Mouse (Mus musculus): ENCODE data around the gene Lsamp. TPM values are rescaled to one million over a fixed set of nuclear protein-coding genes. Genes with fewer than 3 reads are reported as not detected.

The Lsamp gene
- total and polyA plus RNA-seq, 2 experiments from 2014 or later: 116 to 210 TPM

- no peaks in the 10 kb centered on the region for H3K27me3 ChIP-seq (ENCODE audit: insufficient read depth, low read length)
- DNase-seq (ENCODE audit: low spot score) (peak; percentile 61), ATAC-seq (ENCODE audit: low FRiP score) (no peak)
- H3K4me1 ChIP-seq (ENCODE audit: insufficient read depth, low read length): no peaks in the 10 kb centered on the region
- peak; percentile 76 for TF ChIP-seq CTCF (IDR thresholded peaks at IDR 0.05)
- no peak overlapping the region for H3K4me2 ChIP-seq (ENCODE audit: low read depth, low read length, poor library complexity, severe bottlenecking)
- 46% methylated on average over 4 of the region's 4 CpGs for WGBS
- H3K9ac ChIP-seq (replicated peaks; ENCODE audit: low read length, poor library complexity, severe bottlenecking): no peak overlapping the region
- H3K9me3 ChIP-seq (ENCODE audit: low read length): no peaks in the 10 kb centered on the region
- H3K4me3 ChIP-seq (ENCODE audit: low read depth, low read length): no peak overlapping the region
- H3K27ac ChIP-seq (ENCODE audit: low read depth, low read length): no peak overlapping the region
- H3K36me3 ChIP-seq (ENCODE audit: insufficient read depth, low read length): no peaks in the 10 kb centered on the region
Observed at GRCm38 (mm10) chr16:41131053-41131452, 1146.9 kb downstream of the Lsamp start.

GRCm38 (mm10) chr16:41172839-41173238, 1188.7 kb downstream of the Lsamp start:
- no peak for ATAC-seq (ENCODE audit: low FRiP score)
- 56% methylated on average over 1 of the region's 1 CpGs for WGBS

GRCm38 (mm10) chr16:41179557-41179956, 1195.4 kb downstream of the Lsamp start:
- Histone ChIP-seq H3K4me2 (ENCODE audit: low read depth, low read length, poor library complexity, severe bottlenecking) (no peak overlapping the region), H3K9me3 (ENCODE audit: low read length) (no peaks in the 10 kb centered on the region), H3K27me3 (ENCODE audit: insufficient read depth, low read length) (no peaks in the 10 kb centered on the region), H3K4me1 (ENCODE audit: insufficient read depth, low read length) (no peaks in the 10 kb centered on the region), H3K4me3 (ENCODE audit: low read depth, low read length) (no peak overlapping the region), H3K27ac (ENCODE audit: low read depth, low read length) (no peak overlapping the region), H3K9ac (replicated peaks; ENCODE audit: low read length, poor library complexity, severe bottlenecking) (no peak overlapping the region), H3K36me3 (ENCODE audit: insufficient read depth, low read length) (no peaks in the 10 kb centered on the region)
- WGBS: 64% methylated on average over 3 of the region's 3 CpGs
- DNase-seq (ENCODE audit: low spot score) (no peak), ATAC-seq (ENCODE audit: low FRiP score) (no peak)
- no peak for TF ChIP-seq CTCF (IDR thresholded peaks at IDR 0.05)

More at GRCm38 (mm10) chr16:41172839-41173238, 1188.7 kb downstream of the Lsamp start:
- H3K27me3 ChIP-seq (ENCODE audit: insufficient read depth, low read length): no peaks in the 10 kb centered on the region
- peak; percentile 2 for DNase-seq (ENCODE audit: low spot score)
- H3K9ac ChIP-seq (replicated peaks; ENCODE audit: low read length, poor library complexity, severe bottlenecking): no peak overlapping the region
- TF ChIP-seq CTCF (IDR thresholded peaks at IDR 0.05): no peak
- H3K4me3 ChIP-seq (ENCODE audit: low read depth, low read length): no peak overlapping the region
- H3K4me2 ChIP-seq (ENCODE audit: low read depth, low read length, poor library complexity, severe bottlenecking): no peak overlapping the region
- no peak overlapping the region for H3K27ac ChIP-seq (ENCODE audit: low read depth, low read length)
- H3K36me3 ChIP-seq (ENCODE audit: insufficient read depth, low read length): no peaks in the 10 kb centered on the region
- H3K4me1 ChIP-seq (ENCODE audit: insufficient read depth, low read length): no peaks in the 10 kb centered on the region
- H3K9me3 ChIP-seq (ENCODE audit: low read length): no peaks in the 10 kb centered on the region

- no peak overlapping the region for H3K27ac ChIP-seq (ENCODE audit: low read depth, low read length)
- ATAC-seq (ENCODE audit: low FRiP score) (no peak), DNase-seq (ENCODE audit: low spot score) (peak; percentile 14)
- no peak overlapping the region for H3K4me2 ChIP-seq (ENCODE audit: low read depth, low read length, poor library complexity, severe bottlenecking)
- no peaks in the 10 kb centered on the region for H3K27me3 ChIP-seq (ENCODE audit: insufficient read depth, low read length)
- H3K4me1 ChIP-seq (ENCODE audit: insufficient read depth, low read length): no peaks in the 10 kb centered on the region
- H3K9me3 ChIP-seq (ENCODE audit: low read length): no peaks in the 10 kb centered on the region
- H3K4me3 ChIP-seq (ENCODE audit: low read depth, low read length): no peak overlapping the region
- no peak for TF ChIP-seq CTCF (IDR thresholded peaks at IDR 0.05)
- no peak overlapping the region for H3K9ac ChIP-seq (replicated peaks; ENCODE audit: low read length, poor library complexity, severe bottlenecking)
- 31% methylated on average over 3 of the region's 3 CpGs for WGBS
- no peaks in the 10 kb centered on the region for H3K36me3 ChIP-seq (ENCODE audit: insufficient read depth, low read length)
Observed at GRCm38 (mm10) chr16:41180867-41181266, 1196.7 kb downstream of the Lsamp start.

- Histone ChIP-seq H3K4me3 (ENCODE audit: low read depth, low read length) (no peak overlapping the region), H3K27ac (ENCODE audit: low read depth, low read length) (no peak overlapping the region), H3K4me1 (ENCODE audit: insufficient read depth, low read length) (no peaks in the 10 kb centered on the region), H3K36me3 (ENCODE audit: insufficient read depth, low read length) (no peaks in the 10 kb centered on the region), H3K27me3 (ENCODE audit: insufficient read depth, low read length) (no peaks in the 10 kb centered on the region), H3K9me3 (ENCODE audit: low read length) (no peaks in the 10 kb centered on the region), H3K9ac (replicated peaks; ENCODE audit: low read length, poor library complexity, severe bottlenecking) (no peak overlapping the region), H3K4me2 (ENCODE audit: low read depth, low read length, poor library complexity, severe bottlenecking) (no peak overlapping the region)
- ATAC-seq (ENCODE audit: low FRiP score): no peak
- no peak for DNase-seq (ENCODE audit: low spot score)
- TF ChIP-seq CTCF (IDR thresholded peaks at IDR 0.05): no peak
- 96% methylated on average over 5 of the region's 5 CpGs for WGBS
Observed at GRCm38 (mm10) chr16:41210055-41210454, 1225.9 kb downstream of the Lsamp start.

- H3K27ac ChIP-seq (ENCODE audit: low read depth, low read length): no peak overlapping the region
- no peak for DNase-seq (ENCODE audit: low spot score)
- no peaks in the 10 kb centered on the region for H3K36me3 ChIP-seq (ENCODE audit: insufficient read depth, low read length)
- no peaks in the 10 kb centered on the region for H3K9me3 ChIP-seq (ENCODE audit: low read length)
- no peaks in the 10 kb centered on the region for H3K27me3 ChIP-seq (ENCODE audit: insufficient read depth, low read length)
- H3K4me3 ChIP-seq (ENCODE audit: low read depth, low read length): no peak overlapping the region
- no peaks in the 10 kb centered on the region for H3K4me1 ChIP-seq (ENCODE audit: insufficient read depth, low read length)
- no peak for TF ChIP-seq CTCF (IDR thresholded peaks at IDR 0.05)
- no peak overlapping the region for H3K4me2 ChIP-seq (ENCODE audit: low read depth, low read length, poor library complexity, severe bottlenecking)
- H3K9ac ChIP-seq (replicated peaks; ENCODE audit: low read length, poor library complexity, severe bottlenecking): no peak overlapping the region
- no peak for ATAC-seq (ENCODE audit: low FRiP score)
Observed at GRCm38 (mm10) chr16:41235829-41236228, 1251.7 kb downstream of the Lsamp start.

Measured in midbrain, postnatal 0 days (tissue).